In genomic region chr4:141213342-141213741, GRCm38 (mm10) we compare ENCODE assay signal across 8 mouse cellular contexts. TPM values are rescaled to one million over a fixed set of nuclear protein-coding genes. Genes with fewer than 3 reads are reported as not detected.
DNase-seq lines count a peak whose midpoint lies in the region; ATAC-seq and TF ChIP-seq lines count a peak whose summit lies in the region.

No protein-coding gene starts in this region.

- intact Hi-C loops in gastrocnemius, postnatal 14 days (cut with DNase I; ENCODE audit: low total_unique reads), result loop anchor here (10.0 kb wide), 1 partner anchor 69 kb away; the partner anchor contains the start of gene Fbxo42

- WGBS in forebrain, embryonic 16.5 days, result 35% methylated on average over 2 of the region's 2 CpGs
- 57% methylated on average over 2 of the region's 2 CpGs for WGBS in macrophage (ENCODE audit: missing documents)

- H3K36me3 ChIP-seq in C2C12 (ENCODE audit: control insufficient read depth, insufficient read depth) (no peaks in the 10 kb centered on the region), macrophage (ENCODE audit: inconsistent target) (no peaks in the 10 kb centered on the region)
- H3K36me3 ChIP-seq in forebrain, embryonic 16.5 days (ENCODE audit: control insufficient read depth, insufficient read depth), result no peaks in the 10 kb centered on the region

- no peaks in the 10 kb centered on the region for H3K27me3 ChIP-seq in C2C12 (ENCODE audit: control insufficient read depth, insufficient read depth, insufficient read length)
- H3K27me3 ChIP-seq in forebrain, embryonic 16.5 days (replicated peaks; ENCODE audit: control insufficient read depth, insufficient read depth, low read length), result no peaks in the 10 kb centered on the region

- peak; percentile 0 for DNase-seq in gastrocnemius, postnatal 14 days
- DNase-seq in gastrocnemius, adult 8-10 months (ENCODE audit: low spot score in 2 of 2), result no peak
- DNase-seq in frontal cortex, adult 2 months (ENCODE audit: extremely low spot score in 1 of 2, low spot score in 1 of 2), result no peak
- no peak for DNase-seq in layer of hippocampus, adult 8-10 months (ENCODE audit: low spot score in 2 of 2)
- no peak for DNase-seq in cerebellum, adult 18-20 months

- peak overlapping the region; percentile 75; the same call in 1 of the 2 replicates for H3K9ac ChIP-seq in forebrain, embryonic 16.5 days (replicated peaks; ENCODE audit: low read depth, low read length)

- H3K4me1 ChIP-seq in forebrain, embryonic 16.5 days (replicated peaks; ENCODE audit: control insufficient read depth, insufficient read depth, low read length), result peaks cover 15% of the 10 kb centered on the region

- peak; percentile 31 for ATAC-seq in forebrain, embryonic 16.5 days

- H3K79me2 ChIP-seq in C2C12 (ENCODE audit: control insufficient read depth, insufficient read depth) (no peaks in the 10 kb centered on the region), macrophage (ENCODE audit: inconsistent target) (no peaks in the 10 kb centered on the region)

- H3K79me3 ChIP-seq in C2C12 (ENCODE audit: low read depth), result no peaks in the 10 kb centered on the region

- H3K4me3 ChIP-seq in C2C12 (ENCODE audit: insufficient read depth, poor library complexity, severe bottlenecking) (peak overlapping the region; percentile 35), macrophage (ENCODE audit: inconsistent target) (peak overlapping the region; percentile 54)
- peak overlapping the region; percentile 76 for H3K4me3 ChIP-seq in forebrain, embryonic 16.5 days (replicated peaks; ENCODE audit: low read length)

- TF ChIP-seq CTCF in C2C12 (IDR thresholded peaks at IDR 0.05; ENCODE audit: control insufficient read depth, insufficient read depth, insufficient read length), result no peak

- H3K4me2 ChIP-seq in forebrain, embryonic 16.5 days (ENCODE audit: low read length), result peak overlapping the region; percentile 95

- peak overlapping the region; percentile 71 for H3K27ac ChIP-seq in forebrain, embryonic 16.5 days (ENCODE audit: low read length)
- H3K27ac ChIP-seq in macrophage, result peak overlapping the region; percentile 37

- H3K9me3 ChIP-seq in forebrain, embryonic 16.5 days (ENCODE audit: control insufficient read depth, low read length), result no peaks in the 10 kb centered on the region

- H3ac ChIP-seq in C2C12 (ENCODE audit: control insufficient read depth, insufficient read length, low read depth), result no peak overlapping the region

TF ChIP-seq in C2C12, 6 proteins besides CTCF, POLR2A, EP300 and RAD21:
- TF ChIP-seq MYOG (IDR thresholded peaks at IDR 0.05; ENCODE audit: control insufficient read depth, extremely low read depth, insufficient read length), result no peak
- no peak for TF ChIP-seq CEBPB (IDR thresholded peaks at IDR 0.05; ENCODE audit: low read depth)
- TF ChIP-seq USF1 (IDR thresholded peaks at IDR 0.05; ENCODE audit: low read depth), result no peak
- no peak for TF ChIP-seq MYOD1 (IDR thresholded peaks at IDR 0.05; ENCODE audit: control insufficient read depth, insufficient read length, low read depth)
- no peak for TF ChIP-seq FOSL1 (IDR thresholded peaks at IDR 0.05; ENCODE audit: insufficient read depth, low read length, poor library complexity, severe bottlenecking)
- no peak for TF ChIP-seq MAX (IDR thresholded peaks at IDR 0.05)
TF ChIP-seq in C2C12: peak in this region for 0.

RNA-seq across cellular contexts. Expression of gene Rsg1, which starts 0.4 kb away (rescaled TPM):
- under 1 TPM; 0.21 to 0.38 TPM for total RNA-seq in gastrocnemius, postnatal 14 days (2021)
- total RNA-seq in gastrocnemius, adult 8-10 months (2022), result 1 to 10 TPM in 1 of 4 experiments, not detected in 3; 1.4 TPM
- 1.6 TPM for polyA plus RNA-seq in C2C12 (2012; fragmentation: generic; extraction: Trizol)
- polyA plus RNA-seq in forebrain, embryonic 16.5 days (2015; fragmentation: Nextera tagmentation; extraction: Ambion mirVana), result 8.3 and 11.0 TPM in 2 replicates
- total RNA-seq in macrophage (2018; cell fraction: chromatin; rRNA removed), result 1 to 10 TPM in 9 of 26 experiments, under 1 TPM in 7, not detected in 10; 0.67 to 2.2 (median 1.1) TPM
- total RNA-seq in macrophage (2018; cell fraction: cytosol; rRNA removed), result under 1 TPM in 22 of 26 experiments, not detected in 4; 0.10 to 0.62 (median 0.39) TPM
- total RNA-seq in macrophage (2018; cell fraction: nucleus; rRNA removed), result 1 to 10 TPM in 8 of 26 experiments, under 1 TPM in 7, not detected in 11; 0.46 to 3.4 (median 1.0) TPM
- polyA plus RNA-seq in macrophage (2018), result 0.22 to 1.3 TPM in 2 of 3 replicates, not detected in the other
- 3.4 and 3.8 TPM in 2 replicates for polyA plus RNA-seq in frontal cortex, adult 2 months (2012; rRNA removed)
- total RNA-seq in layer of hippocampus, adult 8-10 months (2022), result 1 to 10 TPM; 2.8 to 5.2 (median 3.4) TPM

RNA-seq across cellular contexts. Expression of gene Arhgef19, which starts 26.0 kb away (rescaled TPM):
- 1 to 10 TPM; 1.3 to 1.4 TPM for total RNA-seq in gastrocnemius, postnatal 14 days (2021)
- total RNA-seq in gastrocnemius, adult 8-10 months (2022), result 1 to 10 TPM in 1 of 4 experiments, under 1 TPM in 3; 0.10 to 1.1 (median 0.22) TPM
- polyA plus RNA-seq in C2C12 (2012; fragmentation: generic; extraction: Trizol), result 26.7 TPM
- polyA plus RNA-seq in forebrain, embryonic 16.5 days (2015; fragmentation: Nextera tagmentation; extraction: Ambion mirVana), result 0.71 and 1.1 TPM in 2 replicates
- 1 to 10 TPM in 1 of 26 experiments, under 1 TPM in 4, not detected in 21; 0.22 to 1.4 (median 0.27) TPM for total RNA-seq in macrophage (2018; cell fraction: chromatin; rRNA removed)
- under 1 TPM in 5 of 26 experiments, not detected in 21; 0.05 to 0.23 (median 0.07) TPM for total RNA-seq in macrophage (2018; cell fraction: cytosol; rRNA removed)
- 1 to 10 TPM in 2 of 26 experiments, under 1 TPM in 2, not detected in 22; 0.31 to 1.2 (median 0.94) TPM for total RNA-seq in macrophage (2018; cell fraction: nucleus; rRNA removed)
- polyA plus RNA-seq in macrophage (2018), result 0.35 TPM in 1 of 3 replicates, not detected in the others
- 10.4 and 11.8 TPM in 2 replicates for polyA plus RNA-seq in frontal cortex, adult 2 months (2012; rRNA removed)
- total RNA-seq in layer of hippocampus, adult 8-10 months (2022), result 10 to 100 TPM; 17.8 to 23.3 (median 21.1) TPM
